Mouse (Mus musculus) C2C12 (cell line): Measurements from ENCODE around the gene Dhx37. TPM values are rescaled to one million over a fixed set of nuclear protein-coding genes. Genes with fewer than 3 reads are reported as not detected.

Source experiments
- H3K27me3 ChIP-seq: one replicate; pipeline ENCODE4 v1.6.1; 2011; ENCODE audit not compliant: control insufficient read depth, insufficient read depth, insufficient read length
- H3K36me3 ChIP-seq: one replicate; pipeline ENCODE4 v1.6.1; 2011; ENCODE audit not compliant: control insufficient read depth, insufficient read depth
- H3K4me3 ChIP-seq: one replicate; pipeline ENCODE4 v1.5.1; 2011; ENCODE audit warnings: mild to moderate bottlenecking, control low read depth; ENCODE audit not compliant: poor library complexity, insufficient read depth, severe bottlenecking
- H3K79me2 ChIP-seq: one replicate; pipeline ENCODE4 v1.6.1; 2011; ENCODE audit not compliant: control insufficient read depth, insufficient read depth
- H3K79me3 ChIP-seq: one replicate; pipeline ENCODE4 v1.6.1; 2011; ENCODE audit warnings: low read depth, control low read depth
- H3ac ChIP-seq: one replicate; pipeline ENCODE3; 2011; ENCODE audit warnings: low read depth; ENCODE audit not compliant: control insufficient read depth, insufficient read length
- CEBPB ChIP-seq: IDR thresholded peaks from one replicate; pipeline ENCODE4 v1.6.1; 2011; ENCODE audit warnings: low read depth, mild to moderate bottlenecking, control low read depth, moderate library complexity
- CTCF ChIP-seq: IDR thresholded peaks from one replicate; pipeline ENCODE4 v1.5.1; 2011; ENCODE audit not compliant: control insufficient read depth, insufficient read depth, insufficient read length
- FOSL1 ChIP-seq: IDR thresholded peaks from one replicate; pipeline ENCODE4 v1.8.0; 2011; ENCODE audit warnings: mild to moderate bottlenecking, low read length; ENCODE audit not compliant: poor library complexity, insufficient read depth, severe bottlenecking
- MAX ChIP-seq: IDR thresholded peaks from one replicate; pipeline ENCODE4 v1.6.1; 2011; ENCODE audit warnings: mild to moderate bottlenecking, control low read depth
- MYOD1 ChIP-seq: IDR thresholded peaks from one replicate; pipeline ENCODE4 v1.6.1; 2011; ENCODE audit warnings: low read depth; ENCODE audit not compliant: control insufficient read depth, insufficient read length
- MYOG ChIP-seq: IDR thresholded peaks from one replicate; pipeline ENCODE4 v1.6.1; 2011; ENCODE audit not compliant: control insufficient read depth, insufficient read length; ENCODE audit errors: extremely low read depth
- USF1 ChIP-seq: IDR thresholded peaks from one replicate; pipeline ENCODE4 v1.6.1; 2011; ENCODE audit warnings: low read depth, mild to moderate bottlenecking, control low read depth, moderate library complexity
- polyA plus RNA-seq: library from polyadenylated mRNA; unstranded; fragments of >200 nt; fragmentation: generic; extraction: Trizol; gene quantifications from one replicate; pipeline ENCODE4 v1.2.1, GENCODE M21; 2012; ENCODE audit warnings: missing spikeins

Gene Dhx37
- polyA plus RNA-seq, 1 experiment = 25.2 TPM

DNA sequence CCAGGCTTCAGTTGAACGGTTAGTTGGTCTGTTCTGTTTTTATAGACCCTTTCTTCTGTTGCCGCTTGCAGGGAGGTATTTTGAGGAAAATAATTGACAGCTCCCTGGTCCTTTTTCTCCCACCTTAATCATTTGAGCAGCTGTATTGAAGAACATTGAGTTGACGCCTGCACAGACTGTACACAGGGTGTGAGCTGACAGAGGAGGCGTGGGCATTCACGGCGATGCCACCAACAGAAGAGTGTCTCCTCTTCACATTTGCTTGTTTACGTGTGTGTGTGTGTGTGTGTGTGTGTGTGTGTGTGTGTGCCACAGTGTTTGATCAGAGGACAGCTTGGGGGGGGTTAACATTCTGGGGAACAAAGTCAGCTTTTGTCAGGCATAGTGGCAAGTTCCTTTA lies 12.4 kb upstream of the Dhx37 start:
- Histone ChIP-seq H3K27me3 (no peaks in the 10 kb centered on the region), H3K79me2 (peaks cover 89% of the 10 kb centered on the region), H3K4me3 (no peak overlapping the region), H3K79me3 (peaks cover 30% of the 10 kb centered on the region), H3ac (no peak overlapping the region), H3K36me3 (peaks cover under 1% of the 10 kb centered on the region)
- TF ChIP-seq CEBPB (no peak), FOSL1 (no peak), MYOD1 (no peak), CTCF (no peak), MYOG (no peak), MAX (no peak), USF1 (no peak)

DNA sequence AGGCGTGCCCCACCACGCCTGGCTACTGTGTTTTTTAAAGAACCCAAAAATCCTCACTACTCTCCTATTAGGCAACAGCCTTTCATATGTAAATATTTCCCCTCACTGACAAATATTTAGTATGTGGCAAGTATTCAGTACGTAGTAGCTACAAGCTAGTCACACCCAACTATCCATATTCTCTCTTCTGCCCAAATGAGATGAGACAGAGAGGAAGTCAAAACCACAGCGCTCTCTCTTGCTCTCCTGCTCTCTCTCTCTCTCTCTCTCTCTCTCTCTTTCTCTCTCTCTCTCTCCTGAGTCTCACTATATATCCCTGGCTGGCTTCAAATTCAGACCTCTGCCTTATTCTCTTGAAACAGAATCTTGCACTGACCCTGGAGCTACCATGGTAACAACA lies 10.6 kb upstream of the Dhx37 start:
- H3K79me2 ChIP-seq = peaks cover 74% of the 10 kb centered on the region
- no peak overlapping the region for H3ac ChIP-seq
- no peak overlapping the region for H3K4me3 ChIP-seq
- TF ChIP-seq USF1 (no peak), CTCF (no peak), FOSL1 (no peak), MAX (no peak), MYOD1 (no peak), MYOG (no peak), CEBPB (no peak)
- no peaks in the 10 kb centered on the region for H3K27me3 ChIP-seq
- peaks cover 21% of the 10 kb centered on the region for H3K79me3 ChIP-seq
- H3K36me3 ChIP-seq = no peaks in the 10 kb centered on the region

DNA sequence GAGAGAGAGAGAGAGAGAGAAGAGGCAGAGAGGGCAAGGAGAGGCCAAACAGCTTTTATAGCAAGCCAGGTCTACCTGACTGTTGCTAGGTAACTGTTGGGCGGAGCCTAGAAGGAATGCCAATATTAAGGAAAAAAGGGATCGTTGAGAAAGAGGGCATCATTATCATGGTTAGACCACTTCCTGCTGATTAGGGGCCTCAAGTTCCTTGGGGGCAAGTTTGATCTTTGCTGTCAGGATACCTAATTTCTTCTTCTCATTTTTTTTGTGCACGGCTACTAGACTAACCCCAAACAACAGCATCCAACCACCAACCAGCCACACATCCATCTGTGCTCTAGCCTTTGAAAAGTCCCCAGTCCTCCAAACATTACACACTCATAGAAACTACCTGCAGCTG lies 10.0 kb upstream of the Dhx37 start:
- Histone ChIP-seq H3K36me3 (no peaks in the 10 kb centered on the region), H3ac (no peak overlapping the region), H3K27me3 (no peaks in the 10 kb centered on the region), H3K4me3 (no peak overlapping the region), H3K79me2 (peaks cover 67% of the 10 kb centered on the region), H3K79me3 (peaks cover 21% of the 10 kb centered on the region)
- no peak for TF ChIP-seq USF1
- TF ChIP-seq MYOD1 = no peak
- TF ChIP-seq CEBPB = no peak
- no peak for TF ChIP-seq FOSL1
- TF ChIP-seq MYOG = no peak
- TF ChIP-seq MAX = no peak
- TF ChIP-seq CTCF = no peak

DNA sequence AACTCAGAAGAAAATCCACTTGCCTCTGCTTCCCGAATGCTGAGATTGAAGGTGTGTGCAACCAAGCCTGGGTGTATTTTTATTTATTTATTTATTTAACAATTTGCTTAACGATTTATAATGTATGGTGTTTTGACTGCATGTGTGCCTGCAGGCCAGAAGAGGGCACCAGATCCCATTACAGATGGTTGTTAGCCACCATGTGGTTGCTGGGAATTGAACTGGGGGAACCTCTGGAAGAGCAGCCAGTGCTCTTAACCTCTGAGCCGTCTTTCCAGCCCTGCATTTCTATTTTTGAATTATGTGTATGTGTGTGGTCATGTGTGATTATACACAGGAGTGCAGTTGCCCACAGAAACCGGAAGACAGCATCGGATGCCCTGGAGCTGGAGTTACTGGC lies 9.4 kb upstream of the Dhx37 start:
- Histone ChIP-seq H3K79me2 (peaks cover 61% of the 10 kb centered on the region), H3K79me3 (peaks cover 21% of the 10 kb centered on the region), H3ac (no peak overlapping the region), H3K27me3 (no peaks in the 10 kb centered on the region), H3K36me3 (no peaks in the 10 kb centered on the region), H3K4me3 (no peak overlapping the region)
- TF ChIP-seq MYOG (no peak), FOSL1 (no peak), USF1 (no peak), CTCF (no peak), MYOD1 (no peak), MAX (no peak), CEBPB (no peak)

DNA sequence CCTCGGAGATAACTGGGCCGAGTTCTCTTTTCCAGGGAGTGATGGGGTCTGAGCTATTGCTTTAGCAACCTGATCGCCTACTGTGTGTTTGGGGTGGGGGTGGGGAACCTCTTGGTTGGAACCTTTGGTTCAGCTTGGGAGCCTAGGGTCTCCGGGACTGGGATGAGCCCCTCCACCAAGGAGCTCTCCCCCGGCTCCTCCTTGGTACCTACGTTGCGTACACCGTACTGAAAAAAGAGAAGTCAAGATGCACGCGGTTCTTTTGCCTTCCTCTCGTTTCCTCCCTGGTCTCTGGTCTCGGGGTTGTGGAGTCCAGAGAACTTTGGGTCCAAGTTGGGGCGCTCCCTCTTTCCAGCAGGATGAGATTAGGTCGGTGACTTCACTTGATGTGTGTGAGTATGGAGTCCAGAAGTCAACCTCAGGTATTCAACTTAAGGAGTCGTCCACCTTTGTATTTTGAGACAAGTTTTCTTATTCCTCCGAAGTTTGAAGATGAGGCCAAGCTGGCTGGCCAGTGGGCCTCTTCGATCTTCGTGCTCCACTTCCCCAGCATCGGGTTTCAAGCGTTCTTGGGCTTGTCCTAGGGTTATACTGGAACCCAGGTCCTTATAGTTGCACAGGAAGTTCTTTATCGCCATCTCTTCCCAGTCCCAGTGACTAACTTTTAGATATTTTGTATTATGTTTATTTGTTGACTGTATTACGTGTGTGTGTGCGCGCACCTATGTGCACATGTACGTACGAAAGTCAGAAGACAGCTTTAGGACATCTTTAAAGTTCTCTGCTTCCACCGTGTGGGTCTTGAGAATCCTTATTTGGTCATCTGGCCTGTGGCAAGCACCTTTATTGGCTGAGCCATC lies 8.4 kb upstream of the Dhx37 start:
- no peaks in the 10 kb centered on the region for H3K36me3 ChIP-seq
- H3K79me3 ChIP-seq = peaks cover 17% of the 10 kb centered on the region
- TF ChIP-seq USF1 (no peak), FOSL1 (no peak), MAX (no peak), MYOD1 (no peak), CTCF (no peak), CEBPB (no peak), MYOG (no peak)
- H3K27me3 ChIP-seq = no peaks in the 10 kb centered on the region
- peak overlapping the region; percentile 61 for H3K4me3 ChIP-seq
- H3ac ChIP-seq = peak overlapping the region; percentile 80
- H3K79me2 ChIP-seq = peaks cover 56% of the 10 kb centered on the region
